Mouse (Mus musculus) forebrain, embryonic 10.5 days (tissue): ENCODE results near the gene Krt87. TPM values are rescaled to one million over a fixed set of nuclear protein-coding genes. Genes with fewer than 3 reads are reported as not detected.

Source experiments
- DNase-seq: peaks from one replicate; pipeline ENCODE4 v3.0.0-alpha.2; 2017; ENCODE audit warnings: low spot score; ENCODE audit errors: extremely low spot score
- H3K27ac ChIP-seq: fragments of 300-500 bp; sonication (generic); 2 replicates; pipeline ENCODE4 v1.5.1; 2016; ENCODE audit warnings: mild to moderate bottlenecking
- H3K27me3 ChIP-seq: fragments of 300-500 bp; sonication (generic); 2 replicates; pipeline ENCODE4 v1.6.1; 2016; ENCODE audit warnings: mild to moderate bottlenecking; ENCODE audit not compliant: poor library complexity, severe bottlenecking
- H3K36me3 ChIP-seq: fragments of 300-500 bp; sonication (generic); replicated peaks from 2 replicates; pipeline ENCODE4 v1.6.1; 2016; ENCODE audit warnings: mild to moderate bottlenecking, moderate library complexity
- H3K4me1 ChIP-seq: fragments of 300-500 bp; sonication (generic); 2 replicates; pipeline ENCODE4 v1.6.1; 2016
- H3K4me3 ChIP-seq: fragments of 300-500 bp; sonication (generic); 2 replicates; pipeline ENCODE4 v1.5.1; 2016; ENCODE audit warnings: mild to moderate bottlenecking, moderate library complexity
- H3K9me3 ChIP-seq: fragments of 300-500 bp; sonication (generic); 2 replicates; pipeline ENCODE4 v1.6.1; 2016; ENCODE audit warnings: mild to moderate bottlenecking, moderate library complexity
- WGBS: fragments of 180-500 bp; shearing (Covaris S2); methylation state at CpG from one replicate; pipeline ENCODE4 v1.1.7; 2016; 5-methylcytosine and 5-hydroxymethylcytosine counted together
- polyA plus RNA-seq: library from polyadenylated mRNA; unstranded; fragments of >200 nt; fragmentation: Nextera tagmentation; extraction: Ambion mirVana; gene quantifications from 2 replicates; pipeline ENCODE4 v1.2.1, GENCODE M21; 2016

The Krt87 gene
- polyA plus RNA-seq, 1 experiment from 2014 or later = 0.10 TPM

DNA sequence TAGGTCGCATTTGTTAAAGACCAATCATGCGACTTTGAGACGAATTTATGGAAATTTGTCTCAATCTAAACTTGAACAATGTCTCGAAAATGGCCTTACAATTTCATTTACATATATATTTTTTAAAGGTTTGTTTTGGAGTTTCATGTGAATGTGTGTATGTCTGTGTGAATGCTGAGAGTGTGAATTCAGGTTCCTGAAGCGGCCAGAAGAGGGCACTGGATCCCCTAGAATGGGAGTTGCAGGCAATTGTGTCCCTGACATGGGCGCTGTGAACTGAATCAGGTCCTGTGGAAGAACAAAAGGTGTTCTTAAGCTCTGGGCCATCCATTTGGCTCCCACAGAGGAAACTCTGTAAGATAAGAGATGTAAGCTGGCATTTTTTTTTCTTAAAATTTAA, 17.3 kb upstream of the Krt87 start:
- no peak overlapping the region for H3K4me3 ChIP-seq
- DNase-seq = no peak

GRCm38 (mm10) chr15:101455292-101455691, 16.7 kb upstream of the Krt87 start:
- peaks cover 21% of the 10 kb centered on the region for H3K4me1 ChIP-seq
- WGBS = 85% methylated on average over 2 of the region's 2 CpGs
- peaks cover 6% of the 10 kb centered on the region; the same call in 1 of the 2 replicates for H3K9me3 ChIP-seq
- no peaks in the 10 kb centered on the region for H3K27me3 ChIP-seq
- H3K27ac ChIP-seq = no peak overlapping the region
- no peak for DNase-seq
- H3K36me3 ChIP-seq = no peaks in the 10 kb centered on the region
- H3K4me3 ChIP-seq = no peak overlapping the region

More for the DNA sequence above, 17.3 kb upstream of the Krt87 start:
- Histone ChIP-seq H3K36me3 (no peaks in the 10 kb centered on the region), H3K27ac (no peak overlapping the region), H3K27me3 (no peaks in the 10 kb centered on the region), H3K9me3 (peaks cover 6% of the 10 kb centered on the region; the same call in 1 of the 2 replicates), H3K4me1 (peaks cover 21% of the 10 kb centered on the region)
- WGBS = 91% methylated on average over 6 of the region's 6 CpGs

DNA sequence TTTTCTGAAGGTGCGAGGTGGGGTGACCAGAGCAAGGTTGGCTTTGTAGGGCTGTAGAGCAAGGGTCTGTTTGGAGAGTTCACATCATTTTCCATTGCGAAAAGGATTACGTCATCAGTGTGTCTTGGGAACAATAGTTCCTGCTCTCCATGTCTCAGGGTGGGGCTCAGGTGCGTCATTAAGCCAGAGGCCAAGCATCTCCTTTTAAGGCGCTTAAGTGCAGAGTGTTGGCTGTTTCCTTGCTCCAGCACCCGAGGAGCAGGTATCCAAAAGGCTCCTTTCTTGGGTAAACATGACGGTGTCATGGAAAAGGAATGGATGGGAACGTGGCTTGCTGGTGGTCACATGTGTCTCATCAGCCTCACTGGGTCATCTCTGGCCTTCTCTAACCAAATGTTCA, 16.2 kb upstream of the Krt87 start:
- WGBS = 92% methylated on average over 8 of the region's 8 CpGs
- Histone ChIP-seq H3K9me3 (peaks cover 6% of the 10 kb centered on the region; the same call in 1 of the 2 replicates), H3K36me3 (no peaks in the 10 kb centered on the region), H3K27me3 (no peaks in the 10 kb centered on the region), H3K27ac (no peak overlapping the region), H3K4me3 (no peak overlapping the region), H3K4me1 (peaks cover 21% of the 10 kb centered on the region)
- DNase-seq = no peak

- H3K9me3 ChIP-seq = peaks cover 6% of the 10 kb centered on the region; the same call in 1 of the 2 replicates
- H3K36me3 ChIP-seq = no peaks in the 10 kb centered on the region
- H3K4me3 ChIP-seq = no peak overlapping the region; the same call in 1 of the 2 replicates
- H3K27ac ChIP-seq = no peak overlapping the region; the same call in 1 of the 2 replicates
- DNase-seq = peak; percentile 72
- H3K4me1 ChIP-seq = peaks cover 9% of the 10 kb centered on the region
- H3K27me3 ChIP-seq = no peaks in the 10 kb centered on the region
- 7% methylated on average over 13 of the region's 13 CpGs for WGBS
These were observed 14.6 kb upstream of the Krt87 start for GRCm38 (mm10) chr15:101453093-101453736.

- WGBS = 81% methylated on average over 2 of the region's 2 CpGs
These were observed 8.8 kb upstream of the Krt87 start, which contains the start of gene Krt88 for GRCm38 (mm10) chr15:101447444-101447843. Krt88 (plus strand) TSS chr15:101447744.

DNA sequence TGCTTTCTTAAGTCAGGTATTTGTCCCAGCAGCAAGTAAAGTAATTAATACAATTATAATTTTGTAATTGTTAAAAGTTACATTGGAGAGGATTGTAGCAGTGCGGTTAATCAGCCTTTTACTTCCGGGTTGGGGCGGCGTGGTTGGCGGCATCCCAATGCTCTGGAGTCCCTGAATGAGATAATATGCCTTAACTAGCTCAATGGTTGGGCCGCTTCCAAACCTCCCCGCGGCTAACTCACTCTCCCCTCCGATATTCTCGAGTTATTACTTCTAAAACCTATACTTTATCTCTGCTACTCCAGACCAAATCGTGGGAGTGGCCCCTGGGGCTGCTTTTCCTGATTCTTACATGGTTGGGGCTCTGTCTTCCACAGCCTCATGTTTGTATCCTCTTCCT, 8.0 kb upstream of the Krt87 start:
- no peak overlapping the region for H3K27ac ChIP-seq
- WGBS = 84% methylated on average over 11 of the region's 11 CpGs
- H3K27me3 ChIP-seq = no peaks in the 10 kb centered on the region
- H3K36me3 ChIP-seq = no peaks in the 10 kb centered on the region
- no peaks in the 10 kb centered on the region for H3K9me3 ChIP-seq
- H3K4me1 ChIP-seq = no peaks in the 10 kb centered on the region
- H3K4me3 ChIP-seq = no peak overlapping the region
- no peak for DNase-seq

More at GRCm38 (mm10) chr15:101447444-101447843, 8.8 kb upstream of the Krt87 start, which contains the start of gene Krt88:
- no peak within 1 kb of the TSS for H3K4me3 ChIP-seq
- H3K27ac ChIP-seq = no peak within 1 kb of the TSS
- no peaks in the 10 kb centered on the region for H3K4me1 ChIP-seq
- DNase-seq = no peak
- no peaks in the 10 kb centered on the region for H3K9me3 ChIP-seq
- no peaks in the 10 kb centered on the region for H3K36me3 ChIP-seq
- no peaks in the 10 kb centered on the region for H3K27me3 ChIP-seq

GRCm38 (mm10) chr15:101440837-101441236, 2.2 kb upstream of the Krt87 start:
- H3K9me3 ChIP-seq = no peaks in the 10 kb centered on the region
- 85% methylated on average over 4 of the region's 4 CpGs for WGBS
- H3K27ac ChIP-seq = no peak overlapping the region
- no peak overlapping the region for H3K4me3 ChIP-seq
- H3K4me1 ChIP-seq = peaks cover 9% of the 10 kb centered on the region
- H3K27me3 ChIP-seq = peaks cover 56% of the 10 kb centered on the region
- DNase-seq = no peak
- H3K36me3 ChIP-seq = no peaks in the 10 kb centered on the region

DNA sequence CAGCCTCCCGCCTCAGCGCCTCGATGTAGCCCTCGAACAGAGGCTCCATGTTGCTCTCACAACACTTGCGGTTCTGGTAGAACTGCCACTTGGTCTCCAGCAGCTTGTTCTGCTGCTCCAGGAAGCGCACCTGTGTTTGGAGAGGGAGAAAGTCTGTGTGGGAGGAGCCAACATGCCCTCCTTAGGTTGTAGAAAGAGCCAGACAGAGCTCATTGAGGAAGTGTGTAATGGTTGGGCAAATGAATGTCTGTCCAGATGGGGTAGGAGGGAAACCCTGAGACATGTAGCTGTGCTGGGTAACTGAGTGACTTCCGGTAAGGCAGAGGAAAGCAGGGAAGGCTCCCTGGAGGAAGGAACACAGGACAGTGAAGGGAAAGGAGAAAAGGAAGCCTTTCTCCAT, 2.0 kb downstream of the Krt87 start:
- Histone ChIP-seq H3K4me3 (no peak overlapping the region), H3K36me3 (no peaks in the 10 kb centered on the region), H3K27me3 (peaks cover 56% of the 10 kb centered on the region), H3K9me3 (no peaks in the 10 kb centered on the region), H3K4me1 (peaks cover 9% of the 10 kb centered on the region), H3K27ac (no peak overlapping the region)
- no peak for DNase-seq
- 91% methylated on average over 7 of the region's 7 CpGs for WGBS

DNA sequence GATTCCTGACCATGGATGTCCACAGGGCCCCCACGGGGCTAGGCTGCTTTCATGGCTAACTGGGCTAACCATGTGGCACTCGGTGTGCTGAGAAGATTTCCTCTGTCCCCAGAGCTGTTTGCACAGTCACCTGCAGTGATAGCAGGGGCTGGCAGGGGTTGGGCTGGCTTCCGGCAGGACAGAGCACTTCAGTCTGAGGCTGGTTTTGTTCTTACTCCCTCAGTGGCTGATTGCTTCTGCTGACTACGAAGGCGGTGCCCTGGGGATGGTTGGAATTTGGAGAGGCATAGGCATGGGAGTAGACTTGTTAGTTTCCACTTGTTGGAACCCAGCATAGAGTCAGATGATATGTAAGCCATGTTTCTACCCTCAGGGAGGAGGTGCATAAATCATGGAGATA, 13.7 kb downstream of the Krt87 start:
- Histone ChIP-seq H3K9me3 (no peaks in the 10 kb centered on the region), H3K4me1 (peaks cover 4% of the 10 kb centered on the region; the same call in 1 of the 2 replicates), H3K36me3 (no peaks in the 10 kb centered on the region), H3K4me3 (no peak overlapping the region), H3K27ac (no peak overlapping the region), H3K27me3 (0 out of 2 replicates have a peak, but pooled peaks cover 3% of the 10 kb centered on the region)
- WGBS = 28% methylated on average over 5 of the region's 5 CpGs
- no peak for DNase-seq

DNA sequence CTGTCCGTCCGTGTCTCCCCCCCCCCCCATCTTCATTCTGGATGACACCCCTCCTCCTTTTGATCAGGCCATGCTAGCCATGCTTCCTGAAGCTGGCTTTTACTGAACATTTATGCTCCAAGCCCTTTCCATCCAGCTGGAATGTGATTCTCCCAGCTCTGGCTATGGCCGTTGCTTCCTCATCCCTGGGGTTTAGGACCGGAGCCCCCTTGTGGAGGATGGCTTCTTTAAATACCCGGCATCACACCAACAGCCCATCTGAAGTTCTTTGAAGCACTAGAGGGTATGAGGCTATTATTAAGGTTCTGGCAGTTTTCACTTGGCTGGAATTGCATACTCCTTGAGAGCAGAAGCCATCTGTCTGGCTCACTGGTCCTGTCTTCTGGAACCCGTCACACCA, 17.7 kb downstream of the Krt87 start:
- no peaks in the 10 kb centered on the region for H3K9me3 ChIP-seq
- no peak for DNase-seq
- no peaks in the 10 kb centered on the region for H3K36me3 ChIP-seq
- H3K27ac ChIP-seq = no peak overlapping the region
- no peaks in the 10 kb centered on the region for H3K27me3 ChIP-seq
- no peak overlapping the region for H3K4me3 ChIP-seq
- WGBS = 65% methylated on average over 6 of the region's 6 CpGs
- peaks cover 4% of the 10 kb centered on the region; the same call in 1 of the 2 replicates for H3K4me1 ChIP-seq

- Histone ChIP-seq H3K4me1 (peaks cover 14% of the 10 kb centered on the region), H3K36me3 (no peaks in the 10 kb centered on the region), H3K27ac (no peak overlapping the region), H3K4me3 (no peak overlapping the region), H3K27me3 (peaks cover 18% of the 10 kb centered on the region), H3K9me3 (no peaks in the 10 kb centered on the region)
- WGBS = 89% methylated on average over 4 of the region's 4 CpGs
- DNase-seq = no peak
These were observed 19.7 kb downstream of the Krt87 start for GRCm38 (mm10) chr15:101418950-101419349.

GRCm38 (mm10) chr15:101414807-101415565, 23.6 kb downstream of the Krt87 start:
- H3K4me3 ChIP-seq = no peak overlapping the region
- no peak overlapping the region for H3K27ac ChIP-seq
- H3K4me1 ChIP-seq = peaks cover 42% of the 10 kb centered on the region
- H3K9me3 ChIP-seq = no peaks in the 10 kb centered on the region
- WGBS = 38% methylated on average over 11 of the region's 11 CpGs
- H3K36me3 ChIP-seq = no peaks in the 10 kb centered on the region
- no peak for DNase-seq
- H3K27me3 ChIP-seq = peaks cover 55% of the 10 kb centered on the region
